Mouse (Mus musculus): ENCODE measurements around the gene Sh3rf3.
A peak's percentile ranks its signal among the peaks of the same experiment; 100 is the strongest.
"Not testable (repeated sequence)": the region's sequence is repeated elsewhere in the genome, so short reads cannot be mapped to it uniquely, and the experiment has no call there.

The Sh3rf3 gene

GRCm38 (mm10) chr10:58991611-58992010 lies 178.5 kb downstream of the Sh3rf3 start:
- no peak for DNase-seq (ENCODE audit: low spot score)

DNA sequence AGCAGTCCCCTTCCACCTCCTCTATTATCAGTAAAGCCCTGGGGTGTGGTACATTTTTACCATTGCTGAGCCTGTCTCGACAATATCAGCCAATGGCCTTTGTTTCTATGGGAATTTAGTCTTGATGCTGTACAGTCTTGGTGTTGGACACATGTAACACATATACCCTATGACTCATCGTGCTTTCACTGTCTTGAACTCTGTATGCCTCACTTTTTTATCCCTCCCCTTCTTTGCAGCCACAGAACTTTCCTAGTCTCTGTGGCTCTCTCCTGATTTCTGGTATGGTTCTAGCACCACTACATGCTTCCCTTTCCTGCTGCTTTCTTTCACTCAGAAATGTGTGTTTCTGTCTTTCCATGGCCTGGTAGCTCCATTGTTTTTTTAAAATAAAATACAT lies 181.6 kb downstream of the Sh3rf3 start:
- no peak for DNase-seq (ENCODE audit: low spot score)

DNA sequence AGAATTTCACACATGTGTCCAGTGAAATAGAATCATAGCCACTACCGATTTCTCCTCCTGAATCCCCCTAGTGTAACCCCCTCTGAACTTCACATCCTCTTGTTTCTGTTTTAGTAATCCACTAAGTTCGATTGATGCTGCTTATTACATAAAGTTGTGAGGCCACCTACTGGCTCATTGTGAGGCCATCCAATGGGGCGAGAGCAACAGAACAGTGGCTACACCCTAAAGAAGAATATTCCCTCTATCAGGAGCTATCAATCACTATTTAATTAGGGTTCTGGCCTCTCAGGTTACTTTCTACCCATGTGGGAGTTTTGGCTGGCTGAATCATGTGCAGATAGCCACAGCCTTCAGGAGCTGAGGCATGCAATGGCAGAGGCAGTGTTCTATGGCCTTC lies 182.0 kb downstream of the Sh3rf3 start:
- DNase-seq (ENCODE audit: low spot score) = no peak

- no peak for DNase-seq (ENCODE audit: low spot score)
Observed at GRCm38 (mm10) chr10:59002361-59002760, 189.2 kb downstream of the Sh3rf3 start.

- DNase-seq (ENCODE audit: low spot score) = no peak
Observed at GRCm38 (mm10) chr10:59011415-59011814, 198.3 kb downstream of the Sh3rf3 start.

- DNase-seq (ENCODE audit: low spot score) = no peak
Observed at GRCm38 (mm10) chr10:59013618-59014017, 200.5 kb downstream of the Sh3rf3 start.

DNA sequence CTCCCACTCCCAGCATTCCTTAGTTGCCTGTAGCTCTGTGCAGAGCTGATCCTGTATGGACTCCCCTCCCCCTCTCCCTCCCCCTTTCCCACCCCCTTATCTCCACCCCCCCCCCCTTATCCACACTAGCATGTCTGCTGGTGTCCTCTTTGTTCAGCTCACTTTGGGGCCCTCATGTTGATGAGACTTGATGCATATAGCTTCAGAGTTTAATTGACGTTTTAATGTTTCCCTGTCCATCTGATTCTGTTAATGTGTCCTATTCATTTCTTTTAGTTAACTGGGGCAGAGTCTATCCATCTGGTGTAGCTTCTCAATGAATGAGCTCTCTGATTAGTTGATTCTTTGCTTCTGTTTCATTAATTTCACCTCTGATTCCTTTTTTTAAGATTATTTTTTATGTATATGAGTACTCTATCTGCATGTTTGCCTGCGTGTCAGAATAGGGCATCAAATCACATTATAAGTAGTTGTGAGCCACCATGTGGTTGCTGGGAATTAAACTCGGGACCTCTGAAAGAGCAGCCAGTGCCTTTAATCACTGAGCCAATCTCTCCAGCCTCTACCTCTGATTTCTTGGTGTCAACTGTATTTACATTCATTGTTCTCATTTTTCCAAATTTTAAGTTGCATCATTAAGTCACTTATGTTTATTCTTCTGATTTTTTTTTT lies 206.3 kb downstream of the Sh3rf3 start:
- no peak for DNase-seq (ENCODE audit: low spot score)

GRCm38 (mm10) chr10:59050434-59050833 lies 237.3 kb downstream of the Sh3rf3 start:
- DNase-seq (ENCODE audit: low spot score) = no peak

DNA sequence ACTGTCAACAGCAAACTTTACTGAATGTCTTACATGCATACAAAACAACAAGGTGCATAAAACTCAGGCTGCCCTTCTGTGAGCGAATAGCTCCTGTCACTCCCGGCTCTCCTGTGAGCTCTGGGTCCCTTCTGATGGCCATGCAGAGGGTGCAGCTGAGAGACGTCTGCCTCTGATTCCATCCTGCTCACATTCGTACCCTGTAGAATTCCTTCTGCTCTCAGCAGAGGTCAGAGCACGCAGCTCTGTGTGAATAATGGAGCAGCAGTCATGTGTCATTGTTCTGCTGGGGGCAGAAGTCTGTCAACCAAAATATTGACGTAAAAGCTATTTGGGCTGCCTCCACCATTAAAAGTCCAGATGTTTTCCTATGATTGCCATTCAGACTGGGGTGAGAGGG lies 243.1 kb downstream of the Sh3rf3 start:
- no peak for DNase-seq (ENCODE audit: low spot score)

DNA sequence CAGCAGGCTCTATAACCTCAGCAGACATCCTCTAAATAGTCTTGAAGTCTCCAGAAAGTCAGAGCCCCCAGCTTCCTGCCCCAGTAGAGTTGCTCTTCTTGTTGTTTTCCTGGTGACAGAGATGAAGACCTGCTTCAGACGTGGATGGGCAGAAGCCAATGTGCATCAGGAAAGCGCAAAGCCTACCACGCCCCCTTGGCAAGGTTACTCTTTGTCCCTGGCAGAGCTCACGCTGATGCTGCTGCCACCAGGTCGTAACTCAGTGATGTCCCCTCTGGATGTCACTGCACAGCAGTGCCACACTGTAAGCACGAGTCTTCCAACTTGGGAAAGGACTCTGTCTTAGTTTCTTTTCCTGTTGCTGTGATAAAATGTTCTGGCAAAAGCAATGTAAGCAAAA lies 253.6 kb downstream of the Sh3rf3 start:
- no peak for DNase-seq (ENCODE audit: low spot score)

DNA sequence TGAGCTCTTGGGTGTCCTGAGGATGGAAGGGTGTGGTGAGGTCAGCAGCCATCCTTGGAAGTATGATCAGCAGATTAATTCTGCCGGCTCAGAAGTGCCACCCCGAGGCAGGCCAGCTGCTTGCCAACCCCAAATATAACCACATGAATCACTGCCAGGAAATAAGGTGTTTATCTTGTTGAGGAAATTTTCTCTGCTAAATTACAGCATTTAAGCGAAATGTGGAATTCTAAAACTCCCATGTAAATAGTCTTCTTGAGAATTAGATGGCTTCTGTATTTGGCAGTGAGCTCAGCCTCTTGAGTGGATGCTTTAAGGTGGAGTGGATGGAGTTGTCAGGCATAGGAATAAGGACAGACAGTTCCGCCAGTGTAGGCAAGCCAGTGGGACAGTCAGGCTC lies 259.7 kb downstream of the Sh3rf3 start:
- DNase-seq (ENCODE audit: low spot score) = no peak

DNA sequence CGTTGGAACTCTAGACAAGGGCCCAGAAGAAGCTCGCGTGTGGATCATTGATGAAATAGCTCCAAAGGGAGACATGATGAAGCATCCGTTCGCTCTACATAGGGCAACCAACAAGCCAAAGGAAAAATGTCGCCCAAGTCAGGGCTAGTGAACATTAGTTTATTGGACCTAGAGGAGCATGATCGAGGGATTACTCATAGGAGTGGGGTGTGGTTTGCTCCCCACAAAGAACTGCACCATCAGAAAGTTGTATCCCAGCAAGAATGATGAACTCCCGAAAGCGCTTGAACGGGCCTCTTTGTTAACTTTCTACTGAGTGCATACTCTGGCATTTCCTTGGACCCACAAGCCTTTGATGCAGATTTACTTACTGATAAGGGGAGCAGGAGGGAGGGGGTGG lies 263.5 kb downstream of the Sh3rf3 start:
- no peak for DNase-seq (ENCODE audit: low spot score)

GRCm38 (mm10) chr10:59077909-59078308 lies 264.8 kb downstream of the Sh3rf3 start:
- peak; percentile 29 for DNase-seq (ENCODE audit: low spot score)

DNA sequence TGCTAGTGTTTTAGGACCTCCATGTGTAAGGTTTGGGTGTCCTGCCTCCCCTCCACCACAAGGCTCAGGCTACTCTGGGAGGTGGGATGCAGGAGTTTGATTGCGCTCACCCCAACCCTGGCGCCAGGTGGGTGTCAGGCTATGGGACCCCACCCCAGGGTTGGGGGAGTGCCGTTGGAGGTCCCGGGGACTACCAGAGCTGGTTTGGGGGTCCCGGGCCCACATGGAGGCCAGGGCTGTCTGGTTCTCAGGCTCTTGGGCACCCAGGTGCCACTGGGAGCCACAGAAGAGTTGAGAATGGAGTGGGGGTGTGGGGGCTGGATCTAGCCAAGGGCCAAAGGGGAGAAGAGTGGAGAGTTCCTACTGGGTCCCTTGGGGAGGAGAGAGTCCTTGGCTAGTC lies 272.4 kb downstream of the Sh3rf3 start:
- DNase-seq (ENCODE audit: low spot score) = no peak

DNA sequence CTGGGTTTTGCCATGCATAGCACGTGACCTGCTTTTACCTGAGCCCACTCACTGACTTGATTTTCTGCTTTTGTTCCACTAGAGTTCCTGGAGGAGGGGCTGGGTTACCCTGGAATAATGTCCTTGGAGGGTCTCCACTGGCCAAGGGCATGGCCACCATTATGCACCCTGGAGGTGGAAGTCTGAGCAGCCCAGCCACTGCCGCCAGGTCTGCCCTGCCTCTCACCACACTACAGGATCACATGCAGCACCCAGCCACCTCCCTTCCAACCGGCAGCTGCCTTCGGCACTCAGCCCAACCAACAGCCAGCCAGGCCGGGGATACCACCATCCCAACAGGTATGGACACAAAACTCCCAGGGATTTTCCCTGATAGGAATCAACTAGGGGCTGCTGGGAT lies 273.4 kb downstream of the Sh3rf3 start:
- no peak for DNase-seq (ENCODE audit: low spot score)

DNA sequence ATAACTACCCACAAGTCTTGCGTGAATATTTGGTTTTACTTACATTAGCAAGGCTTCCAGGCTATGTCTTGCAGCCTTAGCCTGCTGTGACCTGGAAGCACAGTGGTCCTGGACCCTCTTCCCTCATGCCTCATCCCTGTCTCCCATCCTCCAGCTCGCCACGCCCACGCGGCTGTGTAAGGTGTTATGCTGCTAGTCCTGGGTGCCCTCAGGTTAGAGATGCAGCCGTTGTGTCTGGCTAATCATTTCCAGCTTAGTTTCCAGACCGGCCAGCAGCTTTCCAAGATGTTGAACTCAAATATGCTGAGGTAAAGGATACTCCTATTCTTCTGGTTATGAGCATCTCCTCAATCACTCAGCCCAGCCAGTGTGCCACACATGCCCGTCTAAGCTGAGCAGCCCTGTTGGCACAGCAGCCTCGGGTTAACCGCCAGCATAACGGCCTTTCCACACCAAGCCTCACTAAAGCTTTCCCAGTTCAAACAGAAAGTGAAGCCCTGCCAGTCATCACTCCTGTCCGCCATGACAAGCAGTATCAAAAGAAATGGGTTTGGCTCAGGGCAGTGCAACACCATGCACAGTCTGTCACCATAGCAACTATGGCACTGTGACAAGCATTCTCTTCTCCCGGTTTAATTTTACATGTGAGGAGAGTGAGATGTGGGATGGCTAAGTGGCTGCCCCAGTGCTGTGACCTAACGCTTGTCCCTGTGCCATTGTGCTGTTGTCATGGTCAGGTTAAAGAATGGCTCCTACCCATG lies 276.9 kb downstream of the Sh3rf3 start:
- no peak for DNase-seq (ENCODE audit: low spot score)

GRCm38 (mm10) chr10:59090622-59090971 lies 277.4 kb downstream of the Sh3rf3 start:
- no peak for DNase-seq (ENCODE audit: low spot score)

DNA sequence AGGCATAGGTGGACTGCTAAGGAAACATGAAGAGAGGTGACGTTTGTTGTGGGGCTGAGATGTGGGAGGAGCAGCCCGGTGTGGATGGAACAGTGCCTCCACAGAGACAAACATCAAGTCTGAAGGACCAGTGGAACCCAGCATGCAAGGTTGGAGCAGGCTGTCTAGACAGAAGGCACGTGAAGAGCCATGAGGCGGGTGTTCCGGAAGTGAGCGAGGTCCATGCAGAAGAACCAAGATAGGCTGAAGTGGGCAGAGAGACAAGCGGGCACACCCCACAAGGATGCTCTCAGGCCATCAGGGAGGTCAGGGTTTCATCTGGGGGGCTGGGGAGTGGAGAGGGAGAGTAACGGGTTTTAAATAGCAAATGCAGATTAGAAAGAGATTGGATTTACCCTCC lies 278.4 kb downstream of the Sh3rf3 start:
- no peak for DNase-seq (ENCODE audit: low spot score)

- DNase-seq (ENCODE audit: low spot score) = no peak
Observed at GRCm38 (mm10) chr10:59091988-59092387, 278.8 kb downstream of the Sh3rf3 start.

GRCm38 (mm10) chr10:59103076-59103475 lies 289.9 kb downstream of the Sh3rf3 start:
- DNase-seq (ENCODE audit: low spot score) = not testable (repeated sequence)

DNA sequence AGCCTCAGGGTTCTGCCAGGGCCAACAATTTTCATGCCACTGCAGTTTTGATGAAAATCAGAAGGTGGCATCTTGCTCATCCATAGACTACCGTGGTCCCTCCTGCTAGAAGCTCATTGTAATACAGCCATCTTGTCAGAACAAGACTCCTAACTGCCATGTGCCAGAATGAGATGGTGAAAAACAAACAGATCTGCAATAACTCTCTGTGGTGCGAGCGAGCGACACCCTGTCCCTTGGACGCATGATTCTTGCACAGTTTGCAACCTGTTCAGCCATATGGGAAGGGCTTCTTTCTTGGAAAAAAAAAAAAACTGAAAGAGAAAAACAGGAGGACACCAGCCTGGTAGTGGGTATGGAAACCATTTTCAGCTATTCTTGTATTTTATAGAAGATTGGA lies 291.5 kb downstream of the Sh3rf3 start:
- DNase-seq (ENCODE audit: low spot score) = no peak

DNA sequence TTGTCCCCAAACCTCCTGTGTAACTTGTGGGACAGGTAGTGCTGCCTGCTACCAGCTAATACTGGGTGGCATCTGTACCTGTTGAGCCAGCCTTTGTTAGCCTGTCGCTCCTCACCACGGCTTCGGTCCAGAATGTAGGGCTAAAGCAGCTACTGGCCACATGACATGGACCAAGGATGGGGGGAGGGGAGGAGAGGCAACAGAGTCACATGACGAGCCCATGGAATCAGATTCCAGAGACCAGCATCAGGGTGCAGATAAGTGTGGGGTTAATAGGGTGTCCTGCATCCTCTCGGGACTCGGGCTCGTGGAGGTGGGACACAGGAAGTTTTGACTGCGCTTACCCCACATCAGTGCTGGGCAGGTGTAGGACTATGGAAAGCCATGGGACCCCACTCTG lies 292.7 kb downstream of the Sh3rf3 start:
- DNase-seq (ENCODE audit: low spot score) = no peak

DNA sequence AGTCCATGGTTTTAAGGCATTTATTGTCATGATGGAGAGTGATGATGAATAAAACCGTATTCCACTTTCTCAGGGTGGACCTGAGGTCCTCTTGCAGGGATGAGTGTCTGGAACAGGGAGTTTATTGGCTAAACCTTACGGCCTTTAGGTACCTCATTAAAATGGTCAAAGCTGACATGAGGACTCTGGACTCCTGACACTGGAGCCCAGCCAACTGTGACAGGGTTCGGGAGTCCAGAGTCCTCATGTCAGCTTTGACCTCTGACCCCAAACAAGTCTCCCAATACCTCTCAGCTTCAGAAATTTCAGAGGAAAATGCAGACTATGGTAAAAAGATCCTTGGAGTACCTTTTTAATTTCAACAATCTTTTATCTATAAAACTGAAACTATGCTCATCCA lies 293.5 kb downstream of the Sh3rf3 start:
- no peak for DNase-seq (ENCODE audit: low spot score)

- DNase-seq (ENCODE audit: low spot score) = peak; percentile 75
Observed at GRCm38 (mm10) chr10:59109015-59109414, 295.9 kb downstream of the Sh3rf3 start.
